Mouse (Mus musculus): Measurements from ENCODE around the gene Gopc.
"Not testable (repeated sequence)": the region's sequence is repeated elsewhere in the genome, so short reads cannot be mapped to it uniquely, and the experiment has no call there.

The Gopc gene

DNA sequence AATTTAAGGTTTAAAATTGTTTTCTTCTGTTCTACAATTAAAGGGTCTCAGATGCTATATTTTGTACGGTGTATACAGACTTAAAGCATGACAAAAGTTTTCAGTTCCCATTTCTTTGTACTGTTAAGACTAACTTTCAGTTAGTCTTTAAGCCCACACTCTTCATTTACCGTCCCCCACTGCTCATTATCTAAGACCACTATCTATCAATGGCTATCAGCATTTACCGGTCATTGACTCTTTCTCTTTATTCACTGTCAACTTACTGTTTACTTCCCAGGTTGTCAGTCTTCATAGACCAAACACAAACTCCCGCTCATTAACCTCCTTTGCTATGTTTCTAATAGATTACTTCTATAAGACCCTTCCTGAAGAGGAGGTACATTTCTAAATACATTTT, 5.3 kb upstream of the Gopc start:
- DNase-seq (ENCODE audit: low spot score in 2 of 2): no peak

DNA sequence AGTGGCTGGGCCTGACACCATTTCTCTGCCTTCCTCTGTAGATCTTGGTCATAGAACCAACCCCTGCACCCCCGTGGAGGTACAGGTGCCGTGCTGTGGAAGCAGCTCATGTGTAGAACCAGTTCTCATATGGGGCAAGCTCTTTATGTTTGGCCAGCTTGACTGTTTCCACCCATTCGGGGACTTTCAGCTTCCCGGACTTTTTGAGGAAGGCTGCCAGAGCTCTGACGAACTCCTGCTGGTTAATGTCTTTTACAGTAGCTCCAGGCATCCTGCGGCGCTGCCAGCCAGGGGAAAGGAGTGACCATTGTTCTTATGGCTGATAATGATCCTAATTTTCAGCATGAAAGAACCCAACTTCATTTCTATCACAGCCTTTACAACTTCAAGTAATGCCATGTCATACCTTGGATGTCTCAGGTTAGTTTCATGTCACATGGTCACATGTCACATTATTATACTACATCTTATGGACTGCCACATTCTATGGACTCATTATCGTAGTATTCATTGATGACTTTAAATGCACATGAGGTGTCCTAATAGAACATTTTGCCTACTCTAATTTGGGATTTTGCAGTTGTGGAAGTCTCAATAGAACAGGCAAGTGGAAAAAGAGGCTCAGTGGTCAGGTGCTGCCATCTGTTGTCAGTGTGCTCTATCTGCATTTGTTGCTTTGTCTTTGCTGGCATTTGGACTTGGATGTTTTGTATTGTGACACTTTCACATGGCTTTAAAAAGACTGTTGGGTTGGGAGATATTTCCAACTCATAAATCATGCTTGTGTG, 3.1 kb upstream of the Gopc start:
- peak; percentile 43 to 70 for DNase-seq (ENCODE audit: low spot score in 2 of 2)

- DNase-seq (ENCODE audit: low spot score in 2 of 2): no peak
These were observed 1.6 kb upstream of the Gopc start for GRCm38 (mm10) chr10:52383522-52383921.

DNA sequence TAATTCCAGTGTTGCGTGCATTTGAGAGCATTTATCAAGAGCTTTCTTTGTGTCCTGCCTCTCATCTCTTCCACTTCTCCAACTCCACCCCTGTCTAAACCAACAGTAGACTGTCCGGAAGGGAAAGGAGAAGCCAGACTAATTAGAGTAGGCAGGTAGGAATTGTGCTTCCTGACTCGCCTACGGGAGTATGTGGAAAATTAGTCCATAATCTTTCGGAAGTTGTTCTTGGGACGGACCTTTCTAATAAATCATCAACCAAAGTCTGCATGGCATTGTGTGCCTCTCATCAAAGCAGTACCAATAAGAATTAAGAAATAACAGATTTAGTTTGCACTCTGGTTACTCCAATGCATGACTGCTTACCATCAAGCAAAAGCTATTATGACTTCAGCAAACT, 1.1 kb upstream of the Gopc start:
- no peak for DNase-seq (ENCODE audit: low spot score in 2 of 2)

DNA sequence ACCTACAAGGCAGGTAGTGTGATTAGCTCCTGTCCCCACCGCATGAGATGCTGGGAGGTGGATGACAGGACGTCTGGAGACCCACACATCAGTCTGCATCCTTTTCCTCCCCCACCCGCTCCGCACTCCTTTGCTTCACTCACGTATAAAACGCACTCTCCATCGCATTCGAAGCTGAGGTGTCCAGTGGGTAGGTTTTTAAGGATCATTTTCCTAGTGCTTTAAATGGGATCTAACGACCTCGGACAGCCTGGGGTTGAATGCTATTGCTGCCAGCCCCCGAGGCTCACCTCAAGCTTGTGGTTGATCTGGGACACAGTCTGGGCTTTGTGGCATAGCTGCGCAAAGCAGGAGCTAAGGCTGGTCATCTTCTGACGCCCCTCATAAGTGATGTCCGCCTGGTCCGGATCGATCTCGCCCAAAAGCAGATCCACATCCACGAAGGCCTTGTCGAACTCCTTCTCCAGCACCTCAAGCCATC, 563 bp downstream of the Gopc start:
- DNase-seq (ENCODE audit: low spot score in 2 of 2): peak; percentile 35 to 64

DNA sequence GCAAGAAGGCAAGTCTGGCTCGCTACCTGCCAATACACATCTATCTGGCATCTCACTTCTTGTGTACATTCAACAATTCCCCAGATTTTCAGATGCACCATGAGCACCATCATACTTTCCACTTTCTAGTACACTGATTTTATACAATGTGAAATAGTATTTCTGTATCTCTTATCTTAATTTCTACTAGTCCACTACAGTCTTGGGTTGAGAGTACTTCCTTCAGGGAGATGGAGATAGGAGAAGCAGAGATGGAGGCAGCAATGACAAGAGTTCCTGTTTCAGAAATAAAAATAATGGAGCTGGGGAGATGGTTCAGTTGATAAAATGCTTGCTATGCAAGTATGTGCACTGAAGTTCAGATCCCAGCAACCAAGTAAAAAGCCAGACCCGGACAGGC, 4.1 kb downstream of the Gopc start:
- no peak for DNase-seq (ENCODE audit: low spot score in 2 of 2)

DNA sequence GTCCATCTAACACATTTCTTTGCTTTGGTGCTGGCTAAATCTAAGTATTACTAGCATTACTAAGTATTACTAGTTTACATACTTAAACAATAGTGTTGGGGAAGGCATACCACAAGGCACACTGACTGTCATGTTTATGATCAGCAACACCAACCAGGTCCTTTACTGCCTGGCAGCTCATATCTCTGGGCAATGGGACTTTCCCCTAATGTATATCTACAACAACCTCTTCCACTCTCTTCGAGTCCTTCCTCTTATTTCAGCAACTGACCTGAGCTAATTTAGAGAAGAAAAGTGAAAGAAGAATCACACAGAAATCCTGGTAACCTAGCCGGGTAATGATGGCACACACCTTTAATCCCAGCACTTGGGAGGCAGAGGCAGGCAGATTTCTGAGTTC, 5.5 kb downstream of the Gopc start:
- no peak for DNase-seq (ENCODE audit: low spot score in 2 of 2)

GRCm38 (mm10) chr10:52374651-52375050, 7.3 kb downstream of the Gopc start:
- no peak for DNase-seq (ENCODE audit: low spot score in 2 of 2)

DNA sequence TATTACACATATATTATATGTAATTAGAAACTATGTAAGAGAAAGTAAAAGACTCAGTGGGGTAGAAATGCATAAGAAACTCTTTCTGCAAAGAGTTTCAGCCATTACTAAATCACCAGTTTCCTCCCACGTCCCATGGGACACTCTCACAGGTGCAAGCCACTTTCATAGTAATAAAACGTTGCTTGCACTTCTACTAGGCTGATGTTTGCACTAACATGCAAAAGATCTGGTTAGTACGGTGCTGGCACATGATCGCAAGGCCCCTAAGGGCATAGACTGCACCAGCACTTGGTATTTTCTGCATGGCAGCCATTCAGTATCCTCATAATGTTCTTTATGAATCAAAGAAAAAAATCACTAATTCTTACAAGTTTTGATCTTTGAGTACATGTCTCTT, 8.1 kb downstream of the Gopc start:
- DNase-seq (ENCODE audit: low spot score in 2 of 2): no peak

DNA sequence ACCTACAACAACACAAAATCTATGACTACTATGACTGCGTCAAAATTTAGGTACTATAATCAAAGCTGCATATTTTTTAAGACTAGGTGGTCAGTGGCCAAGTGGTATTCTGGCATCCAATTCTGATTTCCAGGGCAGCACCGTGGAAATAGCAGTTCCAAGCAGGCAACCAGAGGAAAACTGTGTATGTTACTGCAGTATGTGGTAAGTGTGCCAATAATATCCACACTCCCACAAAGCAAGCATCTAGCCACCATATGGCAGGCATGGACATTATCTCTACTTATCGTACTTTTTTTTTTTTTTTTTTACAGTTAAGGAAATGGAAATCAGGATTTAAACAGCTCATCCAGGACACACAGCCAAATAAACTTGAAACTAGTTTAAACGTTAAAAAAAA, 13.5 kb downstream of the Gopc start:
- DNase-seq (ENCODE audit: low spot score in 2 of 2): peak in 1 of 2 experiments; percentile 25

- no peak for DNase-seq (ENCODE audit: low spot score in 2 of 2)
These were observed 20.9 kb downstream of the Gopc start for GRCm38 (mm10) chr10:52360862-52361609.

GRCm38 (mm10) chr10:52360241-52360735, 21.6 kb downstream of the Gopc start:
- DNase-seq (ENCODE audit: low spot score in 2 of 2): no peak

DNA sequence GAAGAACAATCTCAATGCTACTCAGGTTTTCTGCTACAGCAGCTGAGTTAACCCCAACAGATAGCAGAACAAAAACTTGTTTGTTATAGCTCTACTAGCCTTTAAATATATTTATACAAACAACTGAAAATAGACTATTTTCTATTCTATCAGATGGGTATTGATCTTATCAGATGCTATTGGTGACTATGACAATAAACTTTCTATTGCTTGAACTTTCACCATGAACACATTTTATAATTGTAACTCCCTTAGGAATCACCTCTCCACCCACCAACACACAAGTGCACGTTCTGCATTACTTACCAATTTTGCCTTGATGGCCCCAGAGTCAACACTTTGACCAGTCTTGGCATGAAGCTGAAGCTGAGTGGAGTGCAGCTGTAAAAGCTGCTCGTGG, 23.5 kb downstream of the Gopc start, which contains the start of gene Gm26741:
Gene Gm26741 (plus strand): TSS at position 301 of the 400 bp plus-strand sequence.
- no peak for DNase-seq (ENCODE audit: low spot score in 2 of 2)

DNA sequence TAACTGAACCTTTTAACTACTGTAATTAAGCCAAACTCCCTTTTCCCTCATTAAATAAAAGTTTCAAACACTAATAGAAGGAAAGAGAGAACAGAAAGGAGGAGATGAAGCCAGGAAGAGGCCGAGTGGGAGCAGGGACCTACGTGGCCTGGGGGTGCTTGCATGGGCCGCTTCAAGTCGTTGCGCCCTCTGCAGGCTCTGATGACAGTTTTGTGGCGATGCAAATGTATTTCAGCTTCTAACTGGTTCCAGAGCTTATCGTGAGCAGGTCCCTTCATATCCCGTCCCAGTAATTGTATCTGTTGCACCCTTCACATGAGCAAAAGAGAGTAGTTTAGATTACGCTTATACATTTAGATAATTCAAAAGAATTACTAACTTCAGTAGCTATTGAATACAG, 28.7 kb downstream of the Gopc start:
- no peak for DNase-seq (ENCODE audit: low spot score in 2 of 2)

- DNase-seq (ENCODE audit: low spot score in 2 of 2): not testable (repeated sequence)
These were observed 38.6 kb downstream of the Gopc start for GRCm38 (mm10) chr10:52343324-52343723.

- DNase-seq (ENCODE audit: low spot score in 2 of 2): peak; percentile 37 to 68
These were observed 50.9 kb downstream of the Gopc start for GRCm38 (mm10) chr10:52331007-52331406.

GRCm38 (mm10) chr10:52321918-52322317, 60.0 kb downstream of the Gopc start:
- DNase-seq (ENCODE audit: low spot score in 2 of 2): no peak

- no peak for DNase-seq (ENCODE audit: low spot score in 2 of 2)
These were observed 62.2 kb downstream of the Gopc start for GRCm38 (mm10) chr10:52319506-52320286.

DNA sequence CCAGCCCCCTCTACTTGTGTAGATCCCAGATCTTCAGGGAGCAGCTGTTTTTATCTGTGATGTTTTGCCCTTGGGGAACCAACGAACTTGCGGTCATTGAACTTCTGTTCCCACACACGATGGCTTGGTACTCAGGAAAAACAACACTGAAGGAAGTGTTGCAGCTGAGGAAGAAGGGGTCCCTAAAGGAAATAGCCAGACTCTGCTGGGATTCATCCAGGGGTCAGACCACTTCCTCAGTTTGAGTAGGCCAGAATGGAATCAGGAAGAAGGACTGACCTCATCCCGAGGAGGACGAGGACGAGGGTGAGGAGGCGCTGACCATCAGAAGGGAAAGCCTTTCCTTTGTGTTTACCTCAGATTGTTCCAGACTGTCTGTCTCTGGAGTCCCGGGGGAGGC, 72.7 kb downstream of the Gopc start:
- DNase-seq (ENCODE audit: low spot score in 2 of 2): no peak

GRCm38 (mm10) chr10:52304574-52304973, 77.3 kb downstream of the Gopc start:
- no peak for DNase-seq (ENCODE audit: low spot score in 2 of 2)

GRCm38 (mm10) chr10:52302271-52302670, 79.7 kb downstream of the Gopc start:
- no peak for DNase-seq (ENCODE audit: low spot score in 2 of 2)

- DNase-seq (ENCODE audit: low spot score in 2 of 2): no peak
These were observed 80.2 kb downstream of the Gopc start for GRCm38 (mm10) chr10:52301766-52302165.

Measured in right cerebral cortex, adult 2 months (tissue).